Mouse (Mus musculus) pancreas, adult 10 weeks (tissue): ENCODE results near the gene Hectd3. TPM values are rescaled to one million over a fixed set of nuclear protein-coding genes. Genes with fewer than 3 reads are reported as not detected.

Experiments used
- polyA plus RNA-seq: library from polyadenylated mRNA; stranded (reverse); fragments of 350-450 nt; fragmentation: Illumina TruSeq; extraction: RNeasy Lipid Tissue Mini Kit (QIAGEN cat#74804); gene quantifications from one replicate; pipeline ENCODE4 v1.2.3, GENCODE M21; 2015; ENCODE audit warnings: low read depth, low replicate concordance; ENCODE audit not compliant: insufficient read depth

The Hectd3 gene
- 7.8 TPM for polyA plus RNA-seq

GRCm38 (mm10) chr4:116995131-116995797, at the start of gene Hectd3:
Hectd3 (plus strand) TSS chr4:116995317.

DNA sequence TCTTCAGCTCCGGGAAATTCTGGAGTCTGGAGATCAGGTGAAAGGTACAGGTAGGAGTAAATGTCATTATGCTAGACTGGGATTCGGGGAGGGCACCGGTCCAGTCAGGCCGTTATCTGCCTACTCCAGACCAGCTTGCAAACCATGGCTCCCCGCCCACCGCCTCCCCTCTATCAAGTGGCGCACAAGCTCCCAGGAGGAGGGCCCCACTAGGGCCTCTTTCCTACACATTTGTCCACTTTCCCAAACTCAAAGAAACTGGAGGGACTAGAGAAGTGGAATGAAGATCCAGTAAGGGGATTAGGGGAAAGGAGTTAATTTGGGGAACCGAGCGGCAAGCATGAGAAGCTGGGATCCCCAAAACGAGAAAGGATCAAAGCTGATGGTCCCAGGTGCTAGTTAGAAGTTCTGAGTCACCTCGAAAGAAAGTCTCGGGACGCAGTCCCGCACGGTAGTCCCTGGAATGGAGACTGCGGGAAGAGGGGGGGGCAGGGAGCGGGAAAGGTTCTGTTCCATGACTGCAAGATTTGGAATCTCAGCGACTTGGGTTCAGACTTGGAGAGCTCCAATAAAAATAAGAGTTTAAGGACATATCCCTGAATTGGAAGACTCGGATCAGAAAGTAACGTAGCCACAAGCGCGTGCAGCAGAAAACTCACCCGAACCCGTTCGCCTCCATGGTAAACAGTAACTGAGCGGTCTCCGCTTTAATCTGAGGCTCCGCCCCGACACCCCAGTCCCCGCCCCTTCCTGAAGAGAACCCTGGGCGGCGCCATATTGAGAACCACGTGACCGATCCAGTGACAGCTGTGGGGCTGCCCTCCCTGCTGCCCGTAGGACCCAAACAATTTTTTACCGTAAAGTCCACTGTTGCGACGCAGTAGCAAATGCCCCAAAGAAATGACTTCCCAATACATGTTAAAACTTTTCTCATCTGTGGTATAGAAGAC, 1.2 kb upstream of the Hectd3 start, which contains the start of gene Urod:
Gene Urod (minus strand): TSS at position 742 of the 950 bp plus-strand sequence.

GRCm38 (mm10) chr4:117019206-117020134, 24.4 kb downstream of the Hectd3 start, which contains the start of gene Eif2b3:
Eif2b3 (plus strand) TSS chr4:117019402.

Other genes starting within 250 kb of the Hectd3 start
- gene Toe1, start 187.7 kb upstream of the Hectd3 start, polyA plus RNA-seq, result 2.9 TPM
- 1.1 TPM for gene Mutyh, start 187.6 kb upstream of the Hectd3 start, polyA plus RNA-seq
- not detected for gene Hpdl, start 173.6 kb upstream of the Hectd3 start, polyA plus RNA-seq
- gene Zswim5, start 117.9 kb upstream of the Hectd3 start, polyA plus RNA-seq, result 0.42 TPM
- gene Urod, start 904 bp upstream of the Hectd3 start, polyA plus RNA-seq, result 26.0 TPM
- gene Eif2b3, start 24.1 kb downstream of the Hectd3 start, polyA plus RNA-seq, result 4.9 TPM
- 0.33 TPM for gene Ptch2, start 100.8 kb downstream of the Hectd3 start, polyA plus RNA-seq
- 6.5 TPM for gene Btbd19, start 130.4 kb downstream of the Hectd3 start, polyA plus RNA-seq
- not detected for gene Tctex1d4, start 131.5 kb downstream of the Hectd3 start, polyA plus RNA-seq
- 1.6 TPM for gene Plk3, start 138.6 kb downstream of the Hectd3 start, polyA plus RNA-seq
- gene Rps8, start 160.9 kb downstream of the Hectd3 start, polyA plus RNA-seq, result 1,006 TPM
- not detected for gene Kif2c, start 187.3 kb downstream of the Hectd3 start, polyA plus RNA-seq